Comparison of ENCODE assay signal across 14 mouse cellular contexts in the genomic region with DNA sequence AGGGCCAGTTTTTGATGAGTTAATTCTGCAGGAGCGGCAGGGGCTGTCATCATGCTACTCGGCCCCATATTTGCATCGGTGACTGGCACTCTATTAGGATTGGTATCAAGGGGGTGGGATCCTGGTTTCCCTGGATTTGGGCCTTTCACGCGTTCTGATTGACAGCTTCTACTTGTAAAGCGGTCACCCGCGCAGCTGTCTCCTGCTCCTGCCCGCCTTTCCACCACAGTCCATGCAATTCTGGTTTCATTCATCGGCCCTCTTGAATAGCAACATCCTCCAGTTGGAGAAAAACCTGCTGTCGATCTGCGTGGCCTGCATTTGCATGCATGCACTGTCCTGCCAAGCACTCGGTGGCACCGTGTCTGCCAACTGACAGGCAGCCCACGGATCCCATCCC.
A peak's percentile ranks its signal among the peaks of the same experiment; 100 is the strongest.
DNase-seq lines count a peak whose midpoint lies in the region; ATAC-seq lines count a peak whose summit lies in the region.
"Had no signal": no experiment of that assay in that cellular context is flagged by ENCODE, and none has a peak within 500 bp of the region (broad histone marks: within the 10 kb centered on the region; RNA-seq: fewer than 3 reads in every experiment).

No protein-coding gene starts in this region.

- peak; percentile 77 for ATAC-seq in hindbrain, embryonic 15.5 days (ENCODE audit: low FRiP score, low read depth)

- no peak overlapping the region for H3K4me3 ChIP-seq in hindbrain, embryonic 15.5 days

- H3K27ac ChIP-seq in hindbrain, embryonic 15.5 days (replicated peaks) = no peak overlapping the region; the same call in 1 of the 2 replicates
- H3K27ac ChIP-seq: liver, embryonic 14.5 days; macrophage had no signal

- H3K27me3 ChIP-seq in hindbrain, embryonic 15.5 days = 0 out of 2 replicates have a peak, but pooled peaks cover 3% of the 10 kb centered on the region

- H3K4me2 ChIP-seq in hindbrain, embryonic 15.5 days = peak overlapping the region; percentile 37

- H3K9ac ChIP-seq in hindbrain, embryonic 15.5 days = no peak overlapping the region
- H3K9ac ChIP-seq: liver, embryonic 14.5 days had no signal

- H3K4me1 ChIP-seq in hindbrain, embryonic 15.5 days (replicated peaks) = peaks cover 7% of the 10 kb centered on the region; the same call in 1 of the 2 replicates

- no peaks in the 10 kb centered on the region for H3K36me3 ChIP-seq in hindbrain, embryonic 15.5 days

- H3K9me3 ChIP-seq in hindbrain, embryonic 15.5 days = no peaks in the 10 kb centered on the region

- 20% methylated on average over 15 of the region's 15 CpGs for WGBS in hindbrain, embryonic 15.5 days

- peak; percentile 5 to 15 for DNase-seq in cerebellum, postnatal 14 days
- DNase-seq in cerebellum, adult 11 months = no peak
- DNase-seq in right cerebral cortex, postnatal 4 days = peak; percentile 11
- no peak for DNase-seq in right cerebral cortex, adult 2 months (ENCODE audit: low spot score in 2 of 2)
- no peak for DNase-seq in frontal cortex, postnatal 25 days (ENCODE audit: low spot score in 2 of 2)
- DNase-seq in c-Kit-positive CD71-positive TER-119-positive erythroid progenitor cells, embryonic 14.5 days (ENCODE audit: low spot score) = no peak
- DNase-seq in ovary, postnatal 36 days (ENCODE audit: low spot score) = no peak
- DNase-seq: adrenal gland, adult 2 months; heart, postnatal 10 days; kidney, adult 11 months; kidney, postnatal 4 days had no signal

Comparison
In these comparisons a context has a peak if more than half of its experiments do, and no peak if none do; other contexts are left out.
1. DNase-seq: peak in cerebellum, postnatal 14 days (2 of 2) and right cerebral cortex, postnatal 4 days (single experiment); none in cerebellum, adult 11 months (single experiment), right cerebral cortex, adult 2 months (0 of 2), frontal cortex, postnatal 25 days (0 of 2), c-Kit-positive CD71-positive TER-119-positive erythroid progenitor cells, embryonic 14.5 days (single experiment) and ovary, postnatal 36 days (single experiment).